Mouse (Mus musculus) liver, embryonic 13.5 days (tissue): Measurements from ENCODE around the gene Clps. TPM values are rescaled to one million over a fixed set of nuclear protein-coding genes. Genes with fewer than 3 reads are reported as not detected.

ENCODE experiments used
- microRNA-seq: library from miRNA; unstranded; fragments of <30 nt; microRNA quantifications from one replicate; pipeline ENCODE4, GENCODE M21; 2016
- polyA plus RNA-seq: library from polyadenylated mRNA; unstranded; fragments of >200 nt; fragmentation: Nextera tagmentation; extraction: Ambion mirVana; gene quantifications from 2 replicates; pipeline ENCODE4 v1.2.1, GENCODE M21; 2015

Gene Clps
- polyA plus RNA-seq, 1 experiment from 2014 or later, result 3.2 TPM

Small RNA genes within 50 kb of the gene (microRNA-seq; reads per million reads assigned to microRNA genes)
- gene Gm25195, result not detected
- not detected for gene Mir6969

Other genes with a start within 250 kb of the Clps start
- 11.3 and 13.5 TPM in 2 replicates for gene Fance, start 247.2 kb downstream of the Clps start, polyA plus RNA-seq
- 372 and 464 TPM in 2 replicates for gene Rpl10a, start 232.3 kb downstream of the Clps start, polyA plus RNA-seq
- gene Tead3, start 209.9 kb downstream of the Clps start, polyA plus RNA-seq, result 0.76 and 0.96 TPM in 2 replicates
- 0.52 and 1.3 TPM in 2 replicates for gene Tulp1, start 195.5 kb downstream of the Clps start, polyA plus RNA-seq
- 10.8 and 12.0 TPM in 2 replicates for gene Fkbp5, start 43.2 kb downstream of the Clps start, polyA plus RNA-seq
- gene Armc12, start 30.0 kb downstream of the Clps start, polyA plus RNA-seq, result not detected in 2 replicates
- not detected in 2 replicates for gene Clpsl2, start 11.4 kb downstream of the Clps start, polyA plus RNA-seq
- gene Lhfpl5, start 14.9 kb upstream of the Clps start, polyA plus RNA-seq, result 0.17 TPM in 1 of 2 replicates, not detected in the other
- gene Srpk1, start 61.9 kb upstream of the Clps start, polyA plus RNA-seq, result 54.3 and 57.7 TPM in 2 replicates
- 0.09 and 0.20 TPM in 2 replicates for gene Slc26a8, start 129.5 kb upstream of the Clps start, polyA plus RNA-seq
- gene Mapk14, start 130.6 kb upstream of the Clps start, polyA plus RNA-seq, result 30.8 and 32.5 TPM in 2 replicates
- 0.75 and 1.2 TPM in 2 replicates for gene AC170998.1, start 165.3 kb upstream of the Clps start, polyA plus RNA-seq
- 1.7 and 2.2 TPM in 2 replicates for gene Mapk13, start 208.5 kb upstream of the Clps start, polyA plus RNA-seq
- 61.8 and 69.9 TPM in 2 replicates for gene Brpf3, start 240.3 kb upstream of the Clps start, polyA plus RNA-seq